Mouse (Mus musculus) layer of hippocampus, adult 2 months (tissue): ENCODE results near the gene Nsg1. TPM values are rescaled to one million over a fixed set of nuclear protein-coding genes. Genes with fewer than 3 reads are reported as not detected.

Source experiments
- DNase-seq, 2 experiments: peaks; one replicate each; pipeline ENCODE4 v3.0.0; 2022; ENCODE audit warnings: low spot score in 2 of 2
- H3K27ac ChIP-seq: fragments of 200-600 bp; 2 replicates; pipeline ENCODE4 v1.8.1; 2022
- H3K4me3 ChIP-seq: fragments of 200-600 bp; 2 replicates; pipeline ENCODE4 v1.8.1; 2022; ENCODE audit warnings: mild to moderate bottlenecking
- CTCF ChIP-seq: fragments of 200-600 bp; conservative IDR thresholded peaks from 2 replicates; pipeline ENCODE4 v1.8.1; 2022; ENCODE audit warnings: antibody characterized with exemption, mild to moderate bottlenecking, moderate library complexity
- total RNA-seq, 2 experiments: library from RNA; stranded (reverse); gene quantifications; 2 replicates each; pipeline ENCODE4 v1.2.3; 2021

Nsg1 gene
- total RNA-seq, 2 experiments from 2014 or later = 421 to 427 TPM

DNA sequence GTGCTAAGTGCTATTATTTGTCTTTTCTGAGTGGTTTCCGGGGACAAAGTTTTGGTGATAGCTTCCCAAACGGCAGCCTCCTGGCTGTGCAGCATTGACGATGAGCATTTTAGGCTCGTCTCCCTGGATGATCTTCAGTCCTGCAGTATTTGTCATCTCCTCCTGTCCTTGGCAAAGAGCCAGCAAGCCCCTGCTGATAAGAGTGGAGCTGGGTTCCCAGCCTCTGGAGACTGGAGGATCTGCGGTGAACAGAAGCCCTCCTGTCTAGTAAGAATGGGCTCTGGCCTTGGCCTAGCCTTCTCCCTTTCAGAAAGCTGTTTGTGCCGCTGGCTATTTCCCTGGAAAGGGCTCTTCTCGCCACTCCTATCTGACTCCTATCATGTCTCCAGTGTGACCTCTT, 38.0 kb downstream of the Nsg1 start:
- no peak for DNase-seq
- Histone ChIP-seq H3K27ac (no peak overlapping the region), H3K4me3 (no peak overlapping the region)
- no peak for TF ChIP-seq CTCF

DNA sequence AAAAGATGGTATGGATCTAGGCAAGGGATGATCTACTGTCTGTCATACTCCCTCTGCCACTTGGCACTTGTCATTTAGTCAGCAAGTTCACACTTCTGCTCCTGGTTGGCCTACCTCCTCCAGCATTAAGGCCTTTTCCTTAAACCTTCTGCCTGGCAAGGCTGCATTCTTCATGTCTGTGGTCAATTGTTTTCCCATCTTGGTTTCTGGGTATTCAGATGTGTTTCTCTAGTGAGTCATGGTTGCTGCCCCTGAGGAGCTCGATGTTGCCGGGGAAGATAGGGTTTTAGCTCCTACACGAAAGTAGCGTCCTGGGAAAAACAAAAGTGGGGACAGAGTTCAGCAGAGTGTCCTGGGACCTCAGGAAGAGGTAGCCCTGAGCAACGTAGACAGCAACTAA, 40.4 kb downstream of the Nsg1 start:
- Histone ChIP-seq H3K4me3 (no peak overlapping the region), H3K27ac (no peak overlapping the region)
- no peak for TF ChIP-seq CTCF
- no peak for DNase-seq

DNA sequence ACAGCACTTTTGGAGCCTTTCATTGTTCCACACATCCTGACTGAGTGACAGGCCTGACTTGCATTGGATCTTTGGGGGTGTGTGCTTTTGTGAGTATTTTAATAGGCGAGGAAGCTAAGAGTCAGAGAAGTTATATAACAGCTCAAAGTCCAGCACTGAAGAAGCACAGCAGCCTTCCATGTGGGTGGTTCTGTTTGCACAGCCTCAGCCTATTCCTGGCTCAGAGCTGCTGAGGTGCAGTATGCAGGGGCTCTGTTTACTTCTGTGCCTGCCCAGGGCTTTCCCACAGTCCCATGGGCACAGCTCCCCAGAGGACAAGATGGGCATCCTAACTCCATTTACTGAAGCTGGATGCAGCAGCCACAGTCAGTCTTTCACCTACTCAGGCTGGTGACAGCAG, 42.7 kb downstream of the Nsg1 start:
- DNase-seq = peak in 1 of 2 experiments; percentile 34
- TF ChIP-seq CTCF = no peak
- Histone ChIP-seq H3K27ac (peak overlapping the region; percentile 46; the same call in 1 of the 2 replicates), H3K4me3 (no peak overlapping the region)

DNA sequence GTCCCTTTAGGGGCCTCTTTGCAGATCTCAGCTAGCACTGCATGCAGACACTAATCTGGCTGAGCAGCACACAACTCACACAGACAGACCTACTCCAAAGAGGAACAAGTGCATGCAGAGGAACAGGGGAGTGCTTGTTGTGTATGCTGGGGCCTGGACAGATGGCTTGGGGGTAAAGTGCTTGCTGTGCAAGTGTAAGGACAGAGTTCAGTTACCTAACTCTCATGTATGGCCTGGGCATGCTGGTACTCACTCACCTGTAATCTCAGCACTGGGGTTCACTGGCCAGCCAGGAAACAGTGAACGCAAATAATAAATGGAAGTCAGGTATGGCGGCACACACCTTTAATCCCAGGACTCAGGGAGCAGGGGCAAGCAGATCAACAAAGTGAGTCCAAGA, 45.2 kb downstream of the Nsg1 start:
- Histone ChIP-seq H3K4me3 (no peak overlapping the region), H3K27ac (no peak overlapping the region)
- DNase-seq = no peak
- TF ChIP-seq CTCF = no peak

DNA sequence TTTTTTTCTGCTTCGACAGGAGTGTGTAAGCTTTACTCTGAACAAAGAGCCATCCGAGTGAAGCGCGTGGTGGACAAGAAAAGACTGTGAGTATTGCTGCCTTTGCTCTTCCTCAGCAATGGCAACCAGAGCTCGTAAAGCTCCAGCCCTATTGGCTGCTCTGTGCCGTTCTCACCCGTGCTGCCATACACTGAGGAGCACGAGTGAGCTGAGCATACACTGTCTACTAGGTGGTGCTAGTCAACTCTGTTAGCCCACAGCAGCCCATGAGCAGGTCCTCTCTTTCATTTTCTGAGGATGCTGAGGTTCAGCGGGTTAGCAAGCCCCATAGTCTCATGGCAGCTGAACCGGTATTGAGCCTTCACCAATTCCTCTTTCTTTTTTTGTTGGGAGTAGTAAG, 52.9 kb downstream of the Nsg1 start:
- Histone ChIP-seq H3K27ac (no peak overlapping the region), H3K4me3 (no peak overlapping the region)
- DNase-seq = no peak
- no peak for TF ChIP-seq CTCF

DNA sequence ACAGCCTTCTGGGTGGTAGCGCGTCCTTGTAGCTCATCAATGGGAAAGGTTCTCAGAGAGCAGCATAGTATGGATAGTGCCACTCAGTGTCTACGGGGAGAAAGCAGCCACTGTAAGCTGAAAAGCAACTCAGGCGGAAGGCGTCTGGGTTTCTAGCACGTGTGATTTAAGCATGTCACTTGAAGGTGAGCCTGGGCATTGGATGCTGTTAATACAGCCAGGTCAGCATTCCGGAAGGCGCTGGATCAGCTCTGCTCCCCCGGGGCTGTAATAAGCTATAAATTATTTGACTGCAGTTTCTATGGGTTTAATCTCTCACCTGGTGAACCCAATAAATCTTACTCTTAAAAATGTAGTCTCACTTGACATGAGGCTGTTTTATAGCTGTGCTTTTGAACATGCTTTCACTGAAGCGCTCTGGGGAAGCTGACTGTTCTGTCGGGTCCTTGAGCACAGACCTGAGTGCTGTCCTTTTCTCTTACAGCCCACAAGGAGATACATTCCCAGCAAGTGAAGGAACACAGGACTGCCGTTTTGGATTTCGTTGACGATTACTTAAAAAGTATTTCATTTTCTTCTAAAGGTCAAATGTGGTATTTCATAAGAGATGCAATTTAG, 53.5 kb downstream of the Nsg1 start:
- no peak overlapping the region for H3K27ac ChIP-seq
- no peak overlapping the region for H3K4me3 ChIP-seq
- TF ChIP-seq CTCF = no peak
- DNase-seq = no peak

DNA sequence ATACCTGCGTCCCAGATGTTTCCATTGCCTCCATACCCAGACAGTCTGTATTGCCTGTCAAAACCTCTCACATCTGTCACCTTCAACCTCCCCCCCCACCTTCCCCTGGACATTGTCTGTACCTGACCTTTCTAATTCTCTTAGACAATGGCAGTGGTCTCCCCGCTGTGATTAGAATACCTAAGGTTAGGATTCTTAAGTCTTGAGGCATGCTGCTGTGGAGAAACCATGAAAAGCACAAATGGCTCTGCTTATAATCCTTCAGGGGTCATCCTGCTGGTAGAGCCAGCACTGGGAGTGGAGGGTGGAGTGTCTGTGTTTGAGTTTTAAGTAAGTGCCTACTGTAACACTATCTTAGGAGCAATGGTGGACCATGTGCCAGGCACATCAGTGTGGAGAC, 56.8 kb downstream of the Nsg1 start:
- Histone ChIP-seq H3K27ac (no peak overlapping the region), H3K4me3 (no peak overlapping the region)
- no peak for DNase-seq
- TF ChIP-seq CTCF = no peak

DNA sequence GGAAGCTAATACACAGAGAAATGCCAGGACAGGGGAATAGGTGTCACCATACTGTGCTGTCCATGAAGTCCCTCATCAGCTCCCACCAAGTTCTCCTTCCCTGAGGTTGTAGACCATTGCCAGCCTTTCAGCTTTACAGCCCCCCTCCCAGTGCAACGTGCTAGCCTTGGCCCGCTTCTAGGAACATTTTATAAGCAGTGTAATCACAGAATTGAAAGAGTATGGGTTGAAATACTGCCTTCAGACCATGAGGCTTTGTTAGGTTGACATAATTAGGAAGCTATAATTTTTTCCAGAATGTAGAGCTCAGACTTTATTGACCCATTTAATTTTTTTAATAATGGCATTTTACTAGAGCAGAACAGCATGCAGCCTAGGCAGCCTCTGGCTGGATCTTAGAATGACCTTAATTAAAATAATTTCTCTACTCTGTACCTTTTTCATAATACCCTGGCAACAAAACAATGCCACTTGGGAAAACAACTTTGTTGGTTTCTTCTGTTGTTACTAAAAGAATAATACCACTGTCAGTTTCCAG, 60.5 kb downstream of the Nsg1 start:
- TF ChIP-seq CTCF = no peak
- no peak for DNase-seq
- H3K27ac ChIP-seq = no peak overlapping the region
- no peak overlapping the region for H3K4me3 ChIP-seq

DNA sequence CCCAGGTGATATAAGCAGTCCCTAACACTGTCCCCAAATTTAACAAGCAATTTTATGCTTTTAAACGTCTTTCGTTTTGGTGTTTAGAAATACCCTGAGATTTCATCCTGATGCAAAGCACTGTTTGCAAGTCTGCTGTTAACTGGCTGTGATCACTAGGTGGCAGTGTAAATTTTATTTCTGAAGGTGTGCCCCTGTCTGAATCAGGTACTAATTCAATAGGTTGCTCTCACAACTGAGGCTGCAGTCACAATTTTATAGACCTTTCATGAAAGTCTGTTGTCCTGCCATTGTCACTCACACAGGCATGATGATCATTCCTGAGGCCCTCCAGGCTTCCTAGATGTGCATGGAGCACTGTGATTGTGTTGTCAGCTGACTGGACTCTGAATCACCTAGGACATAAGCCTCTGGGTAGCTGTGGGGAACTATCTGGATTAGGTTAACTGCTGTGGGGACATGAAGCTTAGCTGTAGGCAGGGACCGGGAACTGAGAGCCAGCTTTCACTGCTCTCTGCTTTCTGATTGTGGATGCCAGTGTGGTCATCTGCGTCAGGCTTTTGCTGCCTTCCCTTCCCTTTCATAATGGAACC, 62.1 kb downstream of the Nsg1 start:
- Histone ChIP-seq H3K27ac (no peak overlapping the region), H3K4me3 (no peak overlapping the region)
- peak; percentile 79 for TF ChIP-seq CTCF
- DNase-seq = no peak

DNA sequence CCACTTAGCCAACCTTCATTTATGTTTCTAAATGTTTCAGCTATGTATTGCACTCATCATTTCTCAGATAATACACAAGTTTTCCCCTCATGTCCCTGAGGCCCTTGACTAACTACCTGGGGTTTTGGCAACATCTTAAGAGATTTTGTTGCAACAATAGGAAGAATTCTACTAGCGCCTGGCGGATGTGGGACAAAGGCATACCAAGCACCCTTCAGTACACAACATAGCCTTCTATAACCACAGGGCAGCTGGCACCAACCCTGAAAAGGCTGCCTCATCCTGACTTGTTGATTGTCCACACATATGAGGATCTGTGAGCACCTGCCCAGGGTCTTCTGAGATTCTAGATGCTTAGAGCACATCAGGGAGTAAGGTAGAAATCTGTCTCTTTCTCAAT, 65.4 kb downstream of the Nsg1 start:
- no peak for DNase-seq
- Histone ChIP-seq H3K4me3 (no peak overlapping the region), H3K27ac (no peak overlapping the region)
- TF ChIP-seq CTCF = no peak

DNA sequence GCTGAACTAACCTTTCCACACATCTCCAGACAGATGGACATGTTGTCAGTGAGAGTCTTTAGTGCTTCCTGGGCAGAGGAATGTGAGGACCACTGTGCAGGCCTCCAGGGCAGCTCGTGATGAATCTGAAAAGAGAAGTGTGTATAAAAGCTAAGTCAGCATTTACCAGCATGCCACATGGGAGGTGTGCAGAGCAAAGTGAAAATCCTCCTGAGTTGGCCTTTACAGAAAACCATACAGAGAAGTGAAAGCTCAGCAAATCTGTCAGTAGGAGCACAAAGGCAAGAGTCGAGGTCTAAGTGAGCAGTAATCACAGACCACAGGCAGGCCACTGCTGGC, 67.8 kb downstream of the Nsg1 start:
- H3K4me3 ChIP-seq = no peak overlapping the region
- no peak for DNase-seq
- no peak for TF ChIP-seq CTCF
- H3K27ac ChIP-seq = no peak overlapping the region

DNA sequence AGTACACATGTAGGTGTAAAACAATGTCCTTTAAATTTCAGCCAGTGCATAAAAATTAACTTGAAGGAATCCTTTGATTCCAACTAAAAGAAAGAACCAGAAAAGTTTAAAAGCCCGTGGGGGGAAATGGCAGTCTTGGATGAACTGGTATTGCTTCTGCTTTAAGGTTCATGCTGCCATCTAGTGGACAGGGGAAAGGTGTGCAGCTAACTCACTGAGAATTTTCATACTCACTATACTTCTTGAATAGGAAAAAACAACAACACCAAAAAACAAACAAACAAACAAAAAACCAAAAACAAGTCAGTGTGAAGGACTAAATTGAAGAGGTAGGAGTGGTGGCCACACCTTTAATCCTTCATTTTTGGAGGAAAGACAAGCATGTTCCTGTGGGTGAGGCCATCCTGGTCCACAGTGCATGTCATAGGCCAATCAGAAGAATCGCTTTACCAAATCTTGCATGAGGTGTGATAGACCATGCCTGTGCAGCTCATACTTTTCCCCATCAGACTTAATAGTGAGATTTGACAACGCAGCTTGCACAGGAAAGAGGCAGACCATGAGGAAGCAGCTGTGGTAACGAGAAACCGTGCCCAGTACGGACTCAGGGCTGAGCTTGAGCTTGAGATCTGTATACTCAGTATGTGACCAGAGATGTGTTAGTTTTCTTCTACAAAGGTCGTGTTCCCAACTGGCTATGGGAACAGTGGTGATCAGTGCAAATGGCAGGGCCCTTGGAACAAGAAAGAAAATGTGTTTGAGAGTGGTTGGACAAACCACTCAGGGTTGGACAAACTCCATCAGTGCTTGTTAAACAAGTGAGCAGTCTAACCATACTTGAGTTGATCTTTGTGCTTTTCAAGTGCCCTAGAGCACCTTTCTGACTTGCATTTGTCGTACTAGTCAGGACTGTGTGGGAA, 68.4 kb downstream of the Nsg1 start:
- Histone ChIP-seq H3K4me3 (no peak overlapping the region), H3K27ac (no peak overlapping the region)
- peak; percentile 62 to 70 for DNase-seq
- TF ChIP-seq CTCF = peak; percentile 94

DNA sequence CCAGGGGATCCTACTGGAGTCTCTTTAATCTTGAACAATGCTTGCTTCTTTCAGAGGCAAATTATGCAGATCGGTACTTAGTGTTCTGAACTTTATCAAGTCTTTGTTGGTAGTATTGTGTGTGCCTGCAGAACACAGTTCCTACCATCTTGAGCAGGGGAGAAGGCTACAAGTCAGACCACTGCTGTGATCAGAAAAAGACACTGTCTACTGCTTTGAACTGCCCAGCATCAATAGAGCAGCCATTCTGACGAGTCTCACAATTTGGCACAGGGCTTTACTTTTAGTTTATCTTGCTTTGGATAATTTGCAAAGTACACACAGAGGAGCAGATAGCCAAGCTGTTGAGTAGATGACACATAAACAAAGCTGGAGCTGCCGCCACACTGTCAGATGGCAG, 69.1 kb downstream of the Nsg1 start:
- H3K27ac ChIP-seq = no peak overlapping the region
- no peak overlapping the region for H3K4me3 ChIP-seq
- TF ChIP-seq CTCF = no peak
- no peak for DNase-seq
